Mouse (Mus musculus): Measurements from ENCODE around the gene Zbtb44. TPM values are rescaled to one million over a fixed set of nuclear protein-coding genes. Genes with fewer than 3 reads are reported as not detected.
A peak's percentile ranks its signal among the peaks of the same experiment; 100 is the strongest.
"Not testable (repeated sequence)": the region's sequence is repeated elsewhere in the genome, so short reads cannot be mapped to it uniquely, and the experiment has no call there.

The Zbtb44 gene
- polyA plus RNA-seq, 1 experiment from 2014 or later, result 4.9 TPM

- Histone ChIP-seq H3K4me2 (ENCODE audit: low read depth, low read length) (no peak overlapping the region), H3K9ac (replicated peaks) (no peak overlapping the region), H3K9me3 (ENCODE audit: low read length) (no peaks in the 10 kb centered on the region), H3K4me1 (ENCODE audit: insufficient read depth) (peaks cover 5% of the 10 kb centered on the region; the same call in 1 of the 2 replicates), H3K36me3 (replicated peaks; ENCODE audit: insufficient read depth, low read length) (peaks cover 13% of the 10 kb centered on the region; the same call in 1 of the 2 replicates), H3K27me3 (ENCODE audit: insufficient read depth, low read length) (no peaks in the 10 kb centered on the region), H3K27ac (ENCODE audit: low read depth) (no peak overlapping the region), H3K4me3 (ENCODE audit: low read depth, low read length) (no peak overlapping the region)
- DNase-seq (no peak), ATAC-seq (no peak)
- 68% methylated on average over 5 of the region's 5 CpGs for WGBS (ENCODE audit: insufficient replicate concordance)
- TF ChIP-seq EP300 (IDR thresholded peaks at IDR 0.05; ENCODE audit: low read depth) (no peak), CTCF (IDR thresholded peaks at IDR 0.05; ENCODE audit: low read depth) (no peak)
These were observed 19.8 kb downstream of the Zbtb44 start for GRCm38 (mm10) chr9:31050208-31050607.

- WGBS (ENCODE audit: insufficient replicate concordance), result 85% methylated on average over 6 of the region's 6 CpGs
- peaks cover 13% of the 10 kb centered on the region; the same call in 1 of the 2 replicates for H3K36me3 ChIP-seq (replicated peaks; ENCODE audit: insufficient read depth, low read length)
- ATAC-seq, result not testable (repeated sequence)
These were observed 21.1 kb downstream of the Zbtb44 start for GRCm38 (mm10) chr9:31051509-31051908.

GRCm38 (mm10) chr9:31058723-31059122 lies 28.3 kb downstream of the Zbtb44 start:
- peaks cover 35% of the 10 kb centered on the region for H3K36me3 ChIP-seq (replicated peaks; ENCODE audit: insufficient read depth, low read length)
- DNase-seq (no peak), ATAC-seq (no peak)
- no peaks in the 10 kb centered on the region for H3K27me3 ChIP-seq (ENCODE audit: insufficient read depth, low read length)
- no peak overlapping the region for H3K9ac ChIP-seq (replicated peaks)
- TF ChIP-seq EP300 (IDR thresholded peaks at IDR 0.05; ENCODE audit: low read depth) (no peak), CTCF (IDR thresholded peaks at IDR 0.05; ENCODE audit: low read depth) (no peak)
- H3K27ac ChIP-seq (ENCODE audit: low read depth), result no peak overlapping the region
- no peak overlapping the region for H3K4me2 ChIP-seq (ENCODE audit: low read depth, low read length)
- H3K4me1 ChIP-seq (ENCODE audit: insufficient read depth), result no peaks in the 10 kb centered on the region
- 83% methylated on average over 2 of the region's 2 CpGs for WGBS (ENCODE audit: insufficient replicate concordance)
- no peaks in the 10 kb centered on the region for H3K9me3 ChIP-seq (ENCODE audit: low read length)
- no peak overlapping the region for H3K4me3 ChIP-seq (ENCODE audit: low read depth, low read length)

More at GRCm38 (mm10) chr9:31051509-31051908, 21.1 kb downstream of the Zbtb44 start:
- H3K4me3 ChIP-seq (ENCODE audit: low read depth, low read length); H3K9me3 ChIP-seq (ENCODE audit: low read length); H3K4me1 ChIP-seq (ENCODE audit: insufficient read depth); DNase-seq; H3K27ac ChIP-seq (ENCODE audit: low read depth); H3K27me3 ChIP-seq (ENCODE audit: insufficient read depth, low read length); H3K4me2 ChIP-seq (ENCODE audit: low read depth, low read length); H3K9ac ChIP-seq (replicated peaks): not testable (repeated sequence)

- Histone ChIP-seq H3K9ac (replicated peaks) (no peak overlapping the region), H3K27ac (ENCODE audit: low read depth) (no peak overlapping the region), H3K27me3 (ENCODE audit: insufficient read depth, low read length) (no peaks in the 10 kb centered on the region), H3K4me2 (ENCODE audit: low read depth, low read length) (no peak overlapping the region), H3K4me1 (ENCODE audit: insufficient read depth) (no peaks in the 10 kb centered on the region), H3K36me3 (replicated peaks; ENCODE audit: insufficient read depth, low read length) (peaks cover 34% of the 10 kb centered on the region), H3K9me3 (ENCODE audit: low read length) (no peaks in the 10 kb centered on the region), H3K4me3 (ENCODE audit: low read depth, low read length) (no peak overlapping the region)
- DNase-seq (no peak), ATAC-seq (no peak)
- 90% methylated on average over 8 of the region's 8 CpGs for WGBS (ENCODE audit: insufficient replicate concordance)
- no peak for TF ChIP-seq EP300 (IDR thresholded peaks at IDR 0.05; ENCODE audit: low read depth)
- no peak for TF ChIP-seq CTCF (IDR thresholded peaks at IDR 0.05; ENCODE audit: low read depth)
These were observed 40.3 kb downstream of the Zbtb44 start for GRCm38 (mm10) chr9:31070706-31071105.

GRCm38 (mm10) chr9:31072256-31072655 lies 41.8 kb downstream of the Zbtb44 start:
- TF ChIP-seq CTCF (IDR thresholded peaks at IDR 0.05; ENCODE audit: low read depth), result no peak
- no peak for TF ChIP-seq EP300 (IDR thresholded peaks at IDR 0.05; ENCODE audit: low read depth)
- H3K27ac ChIP-seq (ENCODE audit: low read depth), result no peak overlapping the region
- H3K9ac ChIP-seq (replicated peaks), result no peak overlapping the region
- no peak overlapping the region for H3K4me2 ChIP-seq (ENCODE audit: low read depth, low read length)
- H3K27me3 ChIP-seq (ENCODE audit: insufficient read depth, low read length), result no peaks in the 10 kb centered on the region
- no peaks in the 10 kb centered on the region for H3K4me1 ChIP-seq (ENCODE audit: insufficient read depth)
- H3K4me3 ChIP-seq (ENCODE audit: low read depth, low read length), result no peak overlapping the region
- H3K9me3 ChIP-seq (ENCODE audit: low read length), result no peaks in the 10 kb centered on the region
- peaks cover 23% of the 10 kb centered on the region for H3K36me3 ChIP-seq (replicated peaks; ENCODE audit: insufficient read depth, low read length)
- ATAC-seq (no peak), DNase-seq (no peak)
- 83% methylated on average over 5 of the region's 5 CpGs for WGBS (ENCODE audit: insufficient replicate concordance)

- H3K36me3 ChIP-seq (replicated peaks; ENCODE audit: insufficient read depth, low read length), result peaks cover 18% of the 10 kb centered on the region; the same call in 1 of the 2 replicates
- 78% methylated on average over 7 of the region's 7 CpGs for WGBS (ENCODE audit: insufficient replicate concordance)
- H3K27me3 ChIP-seq (ENCODE audit: insufficient read depth, low read length), result no peaks in the 10 kb centered on the region
- no peaks in the 10 kb centered on the region for H3K4me1 ChIP-seq (ENCODE audit: insufficient read depth)
- H3K4me2 ChIP-seq (ENCODE audit: low read depth, low read length), result no peak overlapping the region
- TF ChIP-seq CTCF (IDR thresholded peaks at IDR 0.05; ENCODE audit: low read depth) (no peak), EP300 (IDR thresholded peaks at IDR 0.05; ENCODE audit: low read depth) (no peak)
- DNase-seq (no peak), ATAC-seq (no peak)
- no peaks in the 10 kb centered on the region for H3K9me3 ChIP-seq (ENCODE audit: low read length)
- H3K9ac ChIP-seq (replicated peaks), result no peak overlapping the region
- no peak overlapping the region for H3K27ac ChIP-seq (ENCODE audit: low read depth)
- H3K4me3 ChIP-seq (ENCODE audit: low read depth, low read length), result no peak overlapping the region
These were observed 43.4 kb downstream of the Zbtb44 start for GRCm38 (mm10) chr9:31073797-31074196.

GRCm38 (mm10) chr9:31074836-31075235 lies 44.4 kb downstream of the Zbtb44 start:
- Histone ChIP-seq H3K4me3 (ENCODE audit: low read depth, low read length) (no peak overlapping the region), H3K4me2 (ENCODE audit: low read depth, low read length) (no peak overlapping the region), H3K9ac (replicated peaks) (no peak overlapping the region), H3K36me3 (replicated peaks; ENCODE audit: insufficient read depth, low read length) (peaks cover 16% of the 10 kb centered on the region; the same call in 1 of the 2 replicates), H3K9me3 (ENCODE audit: low read length) (no peaks in the 10 kb centered on the region), H3K27me3 (ENCODE audit: insufficient read depth, low read length) (no peaks in the 10 kb centered on the region), H3K27ac (ENCODE audit: low read depth) (no peak overlapping the region), H3K4me1 (ENCODE audit: insufficient read depth) (no peaks in the 10 kb centered on the region)
- DNase-seq, result peak; percentile 5
- WGBS (ENCODE audit: insufficient replicate concordance), result 92% methylated on average over 10 of the region's 10 CpGs
- ATAC-seq, result no peak
- TF ChIP-seq EP300 (IDR thresholded peaks at IDR 0.05; ENCODE audit: low read depth) (no peak), CTCF (IDR thresholded peaks at IDR 0.05; ENCODE audit: low read depth) (no peak)

Measured in liver, postnatal 0 days (tissue).